18 mouse cellular contexts compared by ENCODE assay signal in genomic region chr15:84703992-84704391, GRCm38 (mm10). TPM values are rescaled to one million over a fixed set of nuclear protein-coding genes. Genes with fewer than 3 reads are reported as not detected.
"Had no signal": no experiment of that assay in that cellular context is flagged by ENCODE, and none has a peak within 500 bp of the region (broad histone marks: within the 10 kb centered on the region; RNA-seq: fewer than 3 reads in every experiment).

No protein-coding gene starts in this region.

- H3K27me3 ChIP-seq: neural tube, embryonic 12.5 days; neural tube, embryonic 13.5 days; neural tube, embryonic 15.5 days; stomach, embryonic 15.5 days had no signal

- H3K4me1 ChIP-seq: neural tube, embryonic 12.5 days; neural tube, embryonic 13.5 days; neural tube, embryonic 15.5 days; stomach, embryonic 15.5 days had no signal

- H3K36me3 ChIP-seq: neural tube, embryonic 12.5 days had no signal

- H3K27ac ChIP-seq: neural tube, embryonic 12.5 days; neural tube, embryonic 13.5 days; neural tube, embryonic 15.5 days; stomach, embryonic 15.5 days; stomach, postnatal 0 days had no signal

- H3K4me2 ChIP-seq: neural tube, embryonic 12.5 days; neural tube, embryonic 13.5 days; neural tube, embryonic 15.5 days; stomach, embryonic 15.5 days had no signal

- DNase-seq: retina, postnatal 1 day; right cerebral cortex, adult 18-20 months; right cerebral cortex, postnatal 14 days; right cerebral cortex, postnatal 25 days; right cerebral cortex, postnatal 4 days; spleen, adult 18-20 months; thymus, adult 18-20 months; thymus, adult 2 months; thymus, postnatal 14 days; thymus, postnatal 25 days; thymus, postnatal 36 days; thymus, postnatal 4 days had no signal

- H3K4me3 ChIP-seq: neural tube, embryonic 12.5 days; neural tube, embryonic 13.5 days; neural tube, embryonic 15.5 days; stomach, embryonic 15.5 days had no signal

- H3K9me3 ChIP-seq: neural tube, embryonic 12.5 days; neural tube, embryonic 13.5 days; stomach, embryonic 15.5 days had no signal

- H3K9ac ChIP-seq: neural tube, embryonic 12.5 days; neural tube, embryonic 13.5 days; neural tube, embryonic 15.5 days; stomach, embryonic 15.5 days had no signal

RNA-seq across cellular contexts. Expression of gene Arhgap8, which starts 15.9 kb away (rescaled TPM):
- total RNA-seq: neutrophil, adult 5-6 weeks had no signal
